Mouse (Mus musculus) left cerebral cortex, adult 2 months (tissue): ENCODE measurements around the gene Lrrc29. TPM values are rescaled to one million over a fixed set of nuclear protein-coding genes. Genes with fewer than 3 reads are reported as not detected.

Experiments used
- DNase-seq, 2 experiments: peaks; one replicate each; pipeline ENCODE4 v3.0.0; 2021 to 2022; ENCODE audit warnings: low spot score in 2 of 2, mixed read lengths in 1 of 2; ENCODE audit errors: extremely low spot score in 1 of 2
- H3K27ac ChIP-seq: fragments of 200-600 bp; 2 replicates; pipeline ENCODE4 v1.8.1; 2022
- H3K4me3 ChIP-seq: fragments of 200-600 bp; 2 replicates; pipeline ENCODE4 v1.8.1; 2022
- CTCF ChIP-seq: fragments of 200-600 bp; IDR thresholded peaks from 2 replicates; pipeline ENCODE4 v1.8.1; 2022; ENCODE audit warnings: antibody characterized with exemption, mild to moderate bottlenecking, moderate library complexity
- intact Hi-C: fragments of 180-260 bp; cut with DNase I; formaldehyde crosslinking; loops from one replicate; pipeline ENCODE4 v1.15.1; 2025
- total RNA-seq, 2 experiments: library from RNA; stranded (reverse); gene quantifications; 2 replicates each; pipeline ENCODE4 v1.2.3; 2021

Gene Lrrc29
- total RNA-seq, 2 experiments from 2014 or later: 6.6 to 6.8 TPM

DNA sequence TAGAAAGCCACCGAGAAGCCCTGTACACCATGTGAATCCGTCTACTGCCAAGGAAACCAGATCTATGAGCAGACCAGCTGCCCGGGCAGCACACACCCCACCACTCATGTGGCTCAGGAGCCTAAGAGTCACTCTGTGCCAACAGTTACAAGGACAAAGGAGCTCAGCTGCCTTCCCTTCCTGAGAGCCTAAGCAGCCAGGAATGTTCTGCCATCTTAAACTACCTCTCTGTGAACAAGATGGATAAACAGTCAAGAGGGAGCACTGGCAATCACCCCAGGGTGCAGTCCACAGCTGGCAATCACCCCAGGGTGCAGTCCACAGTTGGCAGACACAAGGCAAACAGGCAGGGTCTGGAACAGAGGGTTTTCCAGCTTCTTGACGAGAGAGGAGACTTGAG, 8.1 kb downstream of the Lrrc29 start:
- DNase-seq: no peak
- no peak overlapping the region for H3K4me3 ChIP-seq

DNA sequence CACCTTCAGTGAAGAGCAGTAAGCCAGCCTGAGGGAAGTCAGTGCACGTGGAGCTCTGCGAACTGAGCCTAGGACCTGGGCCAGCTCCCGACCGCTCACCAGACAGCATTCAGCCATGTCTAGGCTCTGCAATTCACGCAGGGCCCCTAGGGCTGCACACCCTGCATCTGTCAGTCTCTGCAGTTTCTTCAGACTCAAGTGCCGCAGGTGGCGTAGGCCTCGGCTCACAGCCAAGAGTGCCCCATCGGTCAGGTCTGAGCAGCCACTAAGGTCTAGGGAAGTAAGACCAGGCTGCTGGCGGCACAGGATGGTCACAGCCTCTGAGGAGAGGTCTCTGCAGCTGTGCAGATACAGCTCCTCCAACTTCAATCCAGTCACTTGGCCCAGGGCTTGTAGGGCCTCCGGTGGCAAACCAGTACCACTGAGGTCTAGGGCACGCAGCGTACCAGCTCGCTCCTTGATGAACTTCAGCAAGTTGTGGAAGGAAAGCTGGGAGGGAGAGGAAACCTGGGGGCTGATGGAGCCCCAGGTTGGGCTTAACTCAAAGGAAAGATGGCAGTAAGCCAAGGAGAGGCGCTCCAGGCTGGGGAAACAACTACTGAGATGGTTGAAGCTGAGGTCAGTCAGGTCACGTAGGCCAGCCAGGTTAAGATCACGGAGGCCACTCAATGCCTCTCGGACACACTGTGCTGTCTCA, 10.9 kb downstream of the Lrrc29 start:
- DNase-seq: no peak
- H3K27ac ChIP-seq: no peak overlapping the region
- intact Hi-C loops: no loop called here
- no peak overlapping the region for H3K4me3 ChIP-seq
- no peak for TF ChIP-seq CTCF

More for the DNA sequence above, 8.1 kb downstream of the Lrrc29 start:
- no peak for TF ChIP-seq CTCF
- no peak overlapping the region for H3K27ac ChIP-seq
- intact Hi-C loops: no loop called here

DNA sequence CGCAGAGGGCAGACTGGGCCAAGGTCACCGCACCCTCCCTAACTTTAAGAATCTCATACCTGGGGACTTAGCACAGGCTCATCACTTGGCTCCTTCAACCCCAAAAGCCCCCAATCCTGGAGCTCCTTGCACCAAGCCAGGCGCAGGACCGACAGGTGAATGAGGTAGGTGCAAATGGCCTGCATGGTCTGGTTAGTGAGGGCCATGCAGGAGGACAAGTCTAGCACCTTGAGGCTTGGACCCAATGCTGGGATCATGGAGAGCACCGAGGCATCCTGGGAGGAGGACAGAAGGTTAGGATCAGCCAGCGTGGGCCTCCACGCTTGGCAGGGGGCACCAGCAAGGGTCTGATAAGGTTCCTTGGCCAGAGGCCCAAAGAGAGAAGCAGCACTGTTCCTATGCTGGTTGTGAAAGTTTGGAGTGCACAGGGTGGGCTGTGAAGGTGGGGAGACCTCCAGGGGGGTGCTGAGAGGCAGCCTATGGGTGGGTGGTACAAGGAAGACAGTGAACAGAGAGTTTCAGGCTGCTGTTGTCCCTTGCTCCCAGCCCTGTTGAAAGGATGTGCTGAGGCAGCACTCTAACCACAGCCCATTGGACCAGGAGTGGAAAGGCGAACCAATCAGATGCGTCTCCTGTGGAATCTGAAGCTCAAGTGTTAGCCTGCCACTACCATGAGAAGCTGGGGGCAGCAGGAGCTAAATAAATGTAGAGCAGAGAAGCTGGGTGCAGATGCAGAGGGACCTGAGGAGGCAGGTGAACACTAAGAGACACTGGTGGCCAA, 12.3 kb downstream of the Lrrc29 start:
- intact Hi-C loops: no loop called here
- TF ChIP-seq CTCF: no peak
- Histone ChIP-seq H3K27ac (no peak overlapping the region), H3K4me3 (no peak overlapping the region)
- no peak for DNase-seq

DNA sequence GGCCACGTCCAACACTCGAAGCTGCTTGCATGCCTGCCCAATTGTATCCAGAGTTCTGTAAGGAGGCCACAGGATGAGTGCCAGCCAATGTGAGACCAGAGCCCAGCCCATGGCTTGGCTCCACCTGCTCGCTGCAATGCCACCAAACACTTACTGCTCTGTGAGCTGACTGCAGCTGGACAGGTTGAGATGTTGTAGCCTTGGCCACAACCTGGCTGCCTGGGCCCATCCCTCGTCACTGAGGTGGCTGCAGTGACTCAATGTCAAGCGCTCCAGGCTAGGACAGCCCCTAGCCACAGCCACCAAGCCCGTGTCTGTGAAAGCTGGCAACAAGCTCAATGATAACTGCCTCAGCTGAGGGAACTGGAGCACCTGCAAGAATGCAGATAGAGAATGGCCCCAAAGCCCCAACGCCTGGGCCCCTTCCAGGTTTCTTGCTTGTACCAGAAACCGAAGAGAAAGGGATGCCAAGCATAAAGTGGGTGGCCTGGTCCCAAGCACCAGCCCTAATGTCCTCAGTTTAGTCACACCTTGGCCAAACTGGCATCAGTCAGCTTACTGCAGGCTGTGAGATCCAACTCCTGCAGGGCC, 13.1 kb downstream of the Lrrc29 start:
- no peak overlapping the region for H3K4me3 ChIP-seq
- TF ChIP-seq CTCF: no peak
- DNase-seq: no peak
- intact Hi-C loops: no loop called here
- no peak overlapping the region for H3K27ac ChIP-seq

DNA sequence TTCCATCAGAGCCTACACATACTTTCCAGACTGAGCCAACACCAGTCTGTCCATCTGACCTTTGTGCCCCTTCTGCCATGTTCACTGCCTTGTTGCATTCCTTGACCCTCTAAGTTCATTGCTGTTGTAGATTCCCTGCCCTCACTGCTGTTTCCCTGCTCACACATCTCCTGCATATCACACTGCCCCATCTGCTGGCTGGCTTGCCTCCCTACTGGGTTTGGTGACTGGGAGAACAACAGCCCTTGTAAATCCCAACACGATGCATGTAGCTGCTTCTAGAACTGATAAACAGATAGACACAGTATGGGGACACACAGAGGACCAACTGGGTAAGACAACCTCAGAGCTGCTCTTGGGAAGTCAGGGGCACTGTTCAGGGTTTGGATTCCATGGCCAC, 14.4 kb downstream of the Lrrc29 start:
- no peak for DNase-seq
- Histone ChIP-seq H3K4me3 (no peak overlapping the region), H3K27ac (no peak overlapping the region)
- TF ChIP-seq CTCF: no peak
- intact Hi-C loops: no loop called here

DNA sequence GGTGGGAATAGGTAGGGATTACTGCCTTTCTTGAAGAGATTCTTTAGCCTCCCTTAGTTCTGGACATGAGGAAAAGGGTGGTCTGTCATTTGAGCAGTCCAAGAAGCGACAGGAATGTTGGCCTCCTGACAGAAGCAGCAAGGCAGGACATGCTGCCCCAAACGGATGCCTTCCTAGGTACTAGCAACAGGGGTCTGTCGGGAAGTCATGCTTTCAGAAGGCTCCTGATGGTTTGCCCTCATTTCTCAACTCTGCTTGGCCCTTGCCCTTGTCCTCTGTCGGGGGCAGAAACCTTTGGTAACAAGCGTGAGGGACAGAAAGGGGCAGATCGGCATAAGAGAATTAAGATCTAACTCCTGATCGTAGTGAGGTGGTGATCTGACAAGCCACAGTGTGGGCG, 16.0 kb downstream of the Lrrc29 start:
- intact Hi-C loops: no loop called here
- no peak for DNase-seq
- H3K4me3 ChIP-seq: no peak overlapping the region
- H3K27ac ChIP-seq: no peak overlapping the region
- TF ChIP-seq CTCF: no peak

DNA sequence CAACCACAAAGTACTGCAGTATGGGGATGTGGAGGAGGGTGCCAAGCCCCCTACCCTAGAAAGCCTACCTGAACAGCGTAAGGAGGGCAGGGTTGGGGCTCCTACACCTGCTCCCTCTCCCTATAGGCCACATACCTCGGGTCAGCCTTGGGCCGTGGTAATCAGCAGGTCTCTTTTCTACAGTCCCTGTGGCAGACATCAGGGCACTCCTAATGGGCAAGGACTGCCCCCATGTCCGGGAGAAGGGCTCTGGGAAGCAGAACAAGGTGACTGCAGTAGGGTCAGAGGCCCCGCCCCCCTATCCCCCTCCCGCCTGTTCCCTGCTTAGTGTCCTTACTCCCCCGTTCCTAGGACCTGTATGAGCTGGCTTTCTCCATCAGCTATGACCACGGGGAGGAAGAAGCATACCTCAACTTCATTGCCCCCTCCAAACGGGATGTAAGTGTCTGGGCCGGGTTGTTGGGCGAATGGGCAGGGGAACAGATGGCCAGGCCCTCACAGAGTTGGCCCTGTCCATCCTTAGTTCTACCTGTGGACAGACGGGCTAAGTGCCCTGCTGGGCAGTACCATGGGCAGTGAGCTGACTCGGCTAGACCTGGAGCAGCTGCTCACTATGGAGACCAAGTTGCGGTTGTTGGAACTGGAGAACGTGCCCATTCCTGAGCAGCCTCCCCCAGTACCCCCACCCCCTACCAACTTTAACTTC, 16.8 kb downstream of the Lrrc29 start:
- no peak for DNase-seq
- H3K27ac ChIP-seq: no peak overlapping the region
- intact Hi-C loops: no loop called here
- H3K4me3 ChIP-seq: no peak overlapping the region
- TF ChIP-seq CTCF: no peak

DNA sequence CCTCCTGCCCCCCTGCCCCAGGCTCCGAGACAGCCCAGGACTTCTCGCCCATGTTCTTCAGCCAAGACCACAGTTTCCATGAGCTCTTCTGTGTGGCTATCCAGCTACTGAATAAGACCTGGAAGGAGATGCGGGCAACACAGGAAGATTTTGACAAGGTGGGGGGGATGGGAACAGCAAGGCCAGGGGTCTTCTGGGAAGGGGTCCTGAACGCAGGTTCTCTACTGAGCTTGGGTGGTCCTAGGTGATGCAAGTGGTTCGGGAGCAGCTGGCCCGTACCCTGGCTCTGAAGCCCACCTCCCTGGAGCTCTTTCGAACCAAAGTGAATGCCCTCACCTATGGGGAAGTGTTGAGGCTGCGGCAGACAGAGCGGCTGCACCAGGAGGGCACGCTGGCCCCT, 17.6 kb downstream of the Lrrc29 start:
- H3K27ac ChIP-seq: no peak overlapping the region
- no peak overlapping the region for H3K4me3 ChIP-seq
- no peak for DNase-seq
- no peak for TF ChIP-seq CTCF
- intact Hi-C loops: no loop called here

DNA sequence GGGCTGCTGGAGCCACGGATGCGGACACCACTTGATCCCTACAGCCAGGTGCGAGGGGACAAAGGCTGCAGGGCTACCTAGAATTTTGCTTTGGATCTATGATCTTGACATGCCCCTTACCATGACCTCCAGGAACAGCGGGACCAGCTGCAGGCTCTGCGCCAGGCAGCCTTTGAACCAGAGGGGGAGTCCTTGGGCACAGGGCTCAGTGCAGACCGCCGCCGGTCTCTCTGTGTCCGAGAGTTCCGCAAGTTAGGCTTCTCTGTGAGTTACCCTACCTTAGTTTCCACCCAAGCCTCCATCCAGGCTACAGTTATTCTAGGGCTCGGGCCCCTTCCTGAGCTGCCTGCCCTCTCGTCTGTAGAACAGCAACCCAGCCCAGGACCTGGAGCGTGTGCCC, 18.4 kb downstream of the Lrrc29 start:
- Histone ChIP-seq H3K27ac (no peak overlapping the region), H3K4me3 (no peak overlapping the region)
- no peak for DNase-seq
- intact Hi-C loops: no loop called here
- no peak for TF ChIP-seq CTCF

DNA sequence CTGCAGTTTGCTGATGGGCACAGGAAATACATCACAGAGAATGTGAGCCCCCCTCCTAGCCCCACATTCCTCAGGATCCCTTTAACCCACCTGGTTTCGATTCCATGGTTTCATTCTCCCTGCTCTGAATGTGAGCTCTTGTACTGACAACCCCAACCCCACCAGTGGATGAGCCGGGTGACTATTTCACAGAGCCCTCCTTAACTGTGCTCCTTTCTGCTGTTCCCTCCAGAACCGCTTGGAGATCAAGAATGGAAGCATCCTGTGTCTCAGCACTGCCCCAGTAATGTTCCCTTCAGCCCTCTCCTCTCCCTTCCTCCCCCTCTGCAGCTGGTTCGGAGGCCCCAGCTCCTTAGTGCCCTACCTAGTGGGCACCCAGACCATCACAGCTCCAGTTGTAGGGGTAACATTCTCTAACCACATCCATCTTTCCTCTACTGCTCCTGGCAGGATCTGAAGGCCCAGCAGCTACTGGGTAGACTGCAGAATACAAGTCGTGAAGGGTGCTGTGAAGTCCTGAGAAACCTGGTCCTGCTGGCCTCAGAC, 19.9 kb downstream of the Lrrc29 start:
- intact Hi-C loops: no loop called here
- peak; percentile 33 for TF ChIP-seq CTCF
- peak overlapping the region; percentile 73 for H3K27ac ChIP-seq
- H3K4me3 ChIP-seq: peak overlapping the region; percentile 35
- no peak for DNase-seq

DNA sequence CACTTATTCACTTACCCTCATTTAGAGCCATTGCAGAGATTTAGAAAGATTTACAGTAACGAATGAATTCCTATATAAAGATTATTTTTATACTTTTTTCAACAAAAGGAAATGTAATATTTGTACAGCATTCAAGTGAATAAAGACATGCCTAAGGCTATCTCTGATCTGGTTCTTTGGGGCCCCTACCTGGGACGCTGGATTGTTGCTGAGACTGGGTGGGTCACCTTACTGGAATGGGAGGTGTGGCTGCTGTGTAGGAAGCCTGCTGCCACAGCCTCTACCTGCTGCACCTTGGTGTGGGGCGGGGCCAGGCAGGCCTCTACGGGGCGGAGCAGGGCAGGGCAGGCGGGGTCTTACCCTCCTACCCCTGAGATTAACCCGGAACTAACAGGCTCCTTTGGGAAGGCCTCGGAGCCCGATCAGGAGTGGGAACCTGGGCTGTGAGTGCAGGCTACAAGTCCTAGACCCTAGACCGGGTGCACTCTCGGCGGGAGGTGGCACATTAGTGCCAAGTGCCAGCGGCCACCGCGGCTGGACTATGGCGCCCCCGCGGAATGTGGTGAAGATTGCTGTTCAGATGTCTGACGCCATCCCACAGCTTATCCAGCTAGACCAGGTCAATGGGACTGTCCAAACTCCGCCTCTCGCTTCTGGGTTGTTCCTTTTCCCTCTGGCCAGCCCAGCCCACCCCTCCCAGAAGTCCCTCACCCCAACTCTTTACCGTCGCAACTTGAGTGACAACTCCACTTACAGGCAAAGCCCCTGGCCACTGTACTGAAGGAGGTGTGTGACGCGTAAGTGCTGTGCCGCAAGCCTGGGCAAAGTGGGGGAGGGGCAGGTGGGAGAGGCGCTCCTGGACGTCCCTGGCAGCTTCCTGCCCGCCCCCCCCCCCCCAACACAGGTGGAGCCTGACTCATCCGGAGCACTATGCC, 20.6 kb downstream of the Lrrc29 start, which contains the start of gene Elmo3:
Gene Elmo3, plus strand, starts transcription at position 391 of the 935 bp plus-strand sequence.
- intact Hi-C loops: no loop called here
- Histone ChIP-seq H3K27ac (peak within 1 kb of the TSS; percentile 73), H3K4me3 (peak within 1 kb of the TSS; percentile 35)
- no peak for TF ChIP-seq CTCF
- peak; percentile 55 to 61 for DNase-seq
